Mouse (Mus musculus): ENCODE data around the gene Slc38a1. TPM values are rescaled to one million over a fixed set of nuclear protein-coding genes. Genes with fewer than 3 reads are reported as not detected.
"Not testable (repeated sequence)": the region's sequence is repeated elsewhere in the genome, so short reads cannot be mapped to it uniquely, and the experiment has no call there.

Gene Slc38a1
- polyA plus RNA-seq, 1 experiment from 2014 or later, result 151 TPM

- H3K27ac ChIP-seq, result no peak overlapping the region
- WGBS, result 92% methylated on average over 5 of the region's 5 CpGs
- H3K4me2 ChIP-seq (replicated peaks), result no peak overlapping the region
- H3K9ac ChIP-seq, result no peak overlapping the region
- no peaks in the 10 kb centered on the region for H3K4me1 ChIP-seq
- ATAC-seq (ENCODE audit: low FRiP score, low read depth), result no peak
- H3K36me3 ChIP-seq, result peaks cover 61% of the 10 kb centered on the region
- H3K4me3 ChIP-seq, result no peak overlapping the region
- H3K9me3 ChIP-seq, result peaks cover 27% of the 10 kb centered on the region; the same call in 1 of the 2 replicates
- H3K27me3 ChIP-seq (replicated peaks), result no peaks in the 10 kb centered on the region
Observed at GRCm38 (mm10) chr15:96632201-96632600, 10.5 kb downstream of the Slc38a1 start.

- no peaks in the 10 kb centered on the region for H3K27me3 ChIP-seq (replicated peaks)
- no peak overlapping the region for H3K27ac ChIP-seq
- peaks cover 24% of the 10 kb centered on the region; the same call in 1 of the 2 replicates for H3K9me3 ChIP-seq
- H3K4me2 ChIP-seq (replicated peaks), result no peak overlapping the region
- H3K4me1 ChIP-seq, result no peaks in the 10 kb centered on the region
- peaks cover 54% of the 10 kb centered on the region for H3K36me3 ChIP-seq
- WGBS, result 88% methylated on average over 13 of the region's 13 CpGs
- no peak for ATAC-seq (ENCODE audit: low FRiP score, low read depth)
- no peak overlapping the region for H3K4me3 ChIP-seq
- H3K9ac ChIP-seq, result no peak overlapping the region
Observed at GRCm38 (mm10) chr15:96631107-96631718, 11.5 kb downstream of the Slc38a1 start.

DNA sequence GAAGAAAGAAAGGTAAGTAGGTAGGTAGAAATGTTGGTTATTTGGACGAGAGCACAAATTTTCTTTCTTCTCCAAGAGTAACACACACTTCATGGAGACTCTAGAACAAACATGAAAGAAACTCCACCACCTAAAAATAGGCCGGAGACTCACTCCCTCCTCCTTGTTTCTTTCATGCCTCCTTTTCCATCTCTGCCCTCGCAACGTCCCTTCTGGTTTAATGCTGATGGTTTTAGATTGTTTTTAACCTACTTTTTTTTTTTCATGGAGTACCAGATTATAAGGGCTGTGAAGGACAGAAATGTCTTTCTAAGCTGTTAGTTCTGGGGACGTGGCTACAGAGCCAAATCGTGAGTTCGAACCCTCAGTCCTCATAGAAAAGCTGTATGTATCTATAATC is 14.5 kb downstream of the Slc38a1 start:
- H3K9me3 ChIP-seq, result 0 out of 2 replicates have a peak, but pooled peaks cover under 1% of the 10 kb centered on the region
- 97% methylated on average over 7 of the region's 7 CpGs for WGBS
- ATAC-seq (ENCODE audit: low FRiP score, low read depth), result no peak
- no peak overlapping the region for H3K4me3 ChIP-seq
- H3K9ac ChIP-seq, result no peak overlapping the region
- H3K27me3 ChIP-seq (replicated peaks), result no peaks in the 10 kb centered on the region
- H3K27ac ChIP-seq, result no peak overlapping the region
- peaks cover 53% of the 10 kb centered on the region for H3K36me3 ChIP-seq
- H3K4me2 ChIP-seq (replicated peaks), result no peak overlapping the region
- no peaks in the 10 kb centered on the region for H3K4me1 ChIP-seq

DNA sequence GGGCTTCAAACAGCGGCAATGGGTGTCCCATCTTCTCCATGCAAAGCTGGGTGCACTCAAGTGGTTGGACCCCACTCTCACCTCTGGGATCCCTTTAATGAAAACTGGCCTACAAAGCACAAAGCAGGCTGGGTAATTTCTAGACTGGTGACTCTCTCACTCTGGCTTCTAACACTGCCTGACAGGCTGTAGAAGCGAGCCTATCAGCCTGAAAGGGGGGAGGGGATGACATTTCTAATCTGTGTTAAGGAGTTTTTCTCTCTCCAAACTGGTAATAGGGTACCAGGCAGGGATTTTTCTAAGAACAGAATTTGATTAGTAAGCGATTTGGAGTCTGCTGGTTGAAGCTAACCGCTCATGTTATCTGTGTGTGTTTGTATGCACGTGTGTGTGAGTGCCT is 15.8 kb downstream of the Slc38a1 start:
- Histone ChIP-seq H3K27ac (no peak overlapping the region), H3K9me3 (peaks cover 9% of the 10 kb centered on the region), H3K4me1 (no peaks in the 10 kb centered on the region), H3K36me3 (peaks cover 54% of the 10 kb centered on the region), H3K27me3 (replicated peaks) (no peaks in the 10 kb centered on the region), H3K4me2 (replicated peaks) (no peak overlapping the region), H3K9ac (no peak overlapping the region), H3K4me3 (no peak overlapping the region)
- 89% methylated on average over 5 of the region's 5 CpGs for WGBS
- ATAC-seq (ENCODE audit: low FRiP score, low read depth), result no peak

- H3K9me3 ChIP-seq, result not testable (repeated sequence)
- peaks cover 61% of the 10 kb centered on the region for H3K36me3 ChIP-seq
- WGBS, result 96% methylated on average over 9 of the region's 9 CpGs
Observed at GRCm38 (mm10) chr15:96625012-96625411, 17.7 kb downstream of the Slc38a1 start.

DNA sequence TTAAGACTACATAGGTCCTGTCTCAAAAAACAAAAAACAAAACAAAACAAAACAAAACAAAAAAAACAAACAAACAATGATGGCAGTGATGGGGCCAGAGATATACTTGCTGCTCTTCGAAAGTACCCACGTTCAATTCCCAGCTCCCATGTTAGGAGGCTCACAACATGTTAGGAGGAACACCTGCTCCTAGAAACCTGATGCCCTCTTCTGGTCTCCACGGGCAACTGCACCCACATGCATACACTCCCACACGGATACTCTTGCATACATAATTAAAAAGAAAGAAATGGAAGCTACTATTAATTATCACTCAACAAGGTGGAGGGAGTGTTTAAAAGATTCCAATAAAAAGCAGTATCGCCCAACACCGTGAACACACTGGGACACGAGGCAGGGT is 20.3 kb downstream of the Slc38a1 start:
- H3K4me1 ChIP-seq, result no peaks in the 10 kb centered on the region
- H3K4me3 ChIP-seq, result no peak overlapping the region
- WGBS, result 97% methylated on average over 7 of the region's 7 CpGs
- peaks cover 9% of the 10 kb centered on the region for H3K9me3 ChIP-seq
- peaks cover 78% of the 10 kb centered on the region for H3K36me3 ChIP-seq
- H3K4me2 ChIP-seq (replicated peaks), result no peak overlapping the region
- H3K9ac ChIP-seq, result no peak overlapping the region
- H3K27me3 ChIP-seq (replicated peaks), result no peaks in the 10 kb centered on the region
- no peak for ATAC-seq (ENCODE audit: low FRiP score, low read depth)
- no peak overlapping the region for H3K27ac ChIP-seq

More at GRCm38 (mm10) chr15:96625012-96625411, 17.7 kb downstream of the Slc38a1 start:
- not testable (repeated sequence) for H3K4me2 ChIP-seq (replicated peaks); H3K4me1 ChIP-seq; ATAC-seq (ENCODE audit: low FRiP score, low read depth); H3K9ac ChIP-seq; H3K4me3 ChIP-seq; H3K27ac ChIP-seq; H3K27me3 ChIP-seq (replicated peaks)

DNA sequence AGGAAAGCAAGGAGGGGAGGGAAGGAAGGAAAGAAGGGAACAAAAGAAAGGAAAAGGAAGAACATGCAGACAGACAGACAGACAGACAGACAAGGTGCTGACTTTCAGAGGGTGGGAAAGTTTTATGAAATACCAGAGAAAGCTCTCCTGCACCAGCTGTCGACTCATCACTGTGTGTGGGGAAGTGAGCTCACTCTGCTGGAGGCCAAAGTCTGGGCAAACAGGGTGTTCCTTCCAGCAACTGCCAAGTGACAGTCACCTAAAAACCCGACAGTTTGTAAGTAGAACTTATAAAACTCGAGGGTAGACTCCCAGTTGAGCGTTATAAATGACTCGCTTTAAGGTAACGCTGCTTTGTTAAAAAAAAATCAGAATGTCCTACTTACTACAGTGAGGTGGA is 21.0 kb downstream of the Slc38a1 start:
- Histone ChIP-seq H3K4me2 (replicated peaks) (no peak overlapping the region), H3K27ac (no peak overlapping the region), H3K27me3 (replicated peaks) (no peaks in the 10 kb centered on the region), H3K36me3 (peaks cover 85% of the 10 kb centered on the region), H3K9ac (no peak overlapping the region), H3K4me3 (no peak overlapping the region), H3K9me3 (peaks cover 9% of the 10 kb centered on the region), H3K4me1 (no peaks in the 10 kb centered on the region)
- no peak for ATAC-seq (ENCODE audit: low FRiP score, low read depth)
- 96% methylated on average over 6 of the region's 6 CpGs for WGBS

GRCm38 (mm10) chr15:96617555-96617954 is 25.2 kb downstream of the Slc38a1 start:
- ATAC-seq (ENCODE audit: low FRiP score, low read depth), result no peak
- H3K4me3 ChIP-seq, result no peak overlapping the region
- peaks cover 95% of the 10 kb centered on the region for H3K36me3 ChIP-seq
- 96% methylated on average over 7 of the region's 7 CpGs for WGBS
- H3K9ac ChIP-seq, result no peak overlapping the region
- H3K27me3 ChIP-seq (replicated peaks), result no peaks in the 10 kb centered on the region
- no peak overlapping the region for H3K4me2 ChIP-seq (replicated peaks)
- H3K9me3 ChIP-seq, result peaks cover 23% of the 10 kb centered on the region
- H3K27ac ChIP-seq, result no peak overlapping the region
- no peaks in the 10 kb centered on the region for H3K4me1 ChIP-seq

GRCm38 (mm10) chr15:96608671-96609070 is 34.0 kb downstream of the Slc38a1 start:
- Histone ChIP-seq H3K27ac (no peak overlapping the region), H3K27me3 (replicated peaks) (no peaks in the 10 kb centered on the region), H3K4me2 (replicated peaks) (no peak overlapping the region), H3K9ac (no peak overlapping the region), H3K9me3 (no peaks in the 10 kb centered on the region), H3K36me3 (peaks cover 75% of the 10 kb centered on the region), H3K4me3 (no peak overlapping the region), H3K4me1 (peaks cover 2% of the 10 kb centered on the region; the same call in 1 of the 2 replicates)
- WGBS, result 90% methylated on average over 7 of the region's 7 CpGs
- no peak for ATAC-seq (ENCODE audit: low FRiP score, low read depth)

- H3K4me3 ChIP-seq, result no peak overlapping the region
- no peak overlapping the region for H3K9ac ChIP-seq
- no peak overlapping the region for H3K4me2 ChIP-seq (replicated peaks)
- H3K36me3 ChIP-seq, result peaks cover 66% of the 10 kb centered on the region
- H3K4me1 ChIP-seq, result peaks cover 2% of the 10 kb centered on the region; the same call in 1 of the 2 replicates
- ATAC-seq (ENCODE audit: low FRiP score, low read depth), result no peak
- no peaks in the 10 kb centered on the region for H3K9me3 ChIP-seq
- no peak overlapping the region for H3K27ac ChIP-seq
- WGBS, result 92% methylated on average over 5 of the region's 5 CpGs
- H3K27me3 ChIP-seq (replicated peaks), result no peaks in the 10 kb centered on the region
Observed at GRCm38 (mm10) chr15:96607422-96607821, 35.3 kb downstream of the Slc38a1 start.

DNA sequence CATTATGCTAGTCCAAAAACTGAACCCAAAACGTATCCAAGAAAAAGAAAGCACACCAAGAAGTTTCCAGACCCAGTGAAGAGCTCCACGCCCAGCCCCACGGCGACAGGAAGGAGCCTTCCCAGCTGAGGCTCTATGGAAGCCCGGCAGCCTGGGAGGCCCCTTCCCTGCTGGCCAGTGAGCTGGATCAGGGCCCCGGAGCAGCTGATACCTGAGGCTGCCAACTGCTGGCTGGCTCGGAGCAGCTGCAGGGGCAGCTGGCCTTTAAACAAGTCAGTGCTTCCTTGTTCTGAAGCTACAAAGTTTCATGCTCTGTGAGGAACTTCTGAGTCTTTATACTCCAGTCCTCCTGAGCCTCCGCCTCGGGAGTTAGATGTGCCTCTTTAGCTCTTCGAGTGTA is 38.4 kb downstream of the Slc38a1 start:
- no peak overlapping the region for H3K27ac ChIP-seq
- no peak overlapping the region for H3K4me2 ChIP-seq (replicated peaks)
- no peak overlapping the region for H3K9ac ChIP-seq
- 70% methylated on average over 10 of the region's 10 CpGs for WGBS
- H3K27me3 ChIP-seq (replicated peaks), result no peaks in the 10 kb centered on the region
- no peaks in the 10 kb centered on the region for H3K9me3 ChIP-seq
- H3K4me3 ChIP-seq, result no peak overlapping the region
- peaks cover 2% of the 10 kb centered on the region; the same call in 1 of the 2 replicates for H3K4me1 ChIP-seq
- peaks cover 58% of the 10 kb centered on the region for H3K36me3 ChIP-seq
- 0 out of 2 replicates have a peak, but pooled peaks have one; percentile 53 for ATAC-seq (ENCODE audit: low FRiP score, low read depth)

GRCm38 (mm10) chr15:96602043-96602442 is 40.7 kb downstream of the Slc38a1 start:
- Histone ChIP-seq H3K36me3 (peaks cover 52% of the 10 kb centered on the region), H3K9ac (no peak overlapping the region), H3K4me3 (no peak overlapping the region), H3K4me2 (replicated peaks) (no peak overlapping the region), H3K27ac (no peak overlapping the region), H3K4me1 (peaks cover 2% of the 10 kb centered on the region; the same call in 1 of the 2 replicates), H3K9me3 (no peaks in the 10 kb centered on the region), H3K27me3 (replicated peaks) (no peaks in the 10 kb centered on the region)
- no peak for ATAC-seq (ENCODE audit: low FRiP score, low read depth)
- 79% methylated on average over 16 of the region's 16 CpGs for WGBS

Measured in neural tube, embryonic 12.5 days (tissue).